Mouse (Mus musculus) liver, embryonic 14.5 days (tissue): Measurements from ENCODE around the gene Tada3. TPM values are rescaled to one million over a fixed set of nuclear protein-coding genes. Genes with fewer than 3 reads are reported as not detected.

Experiments used
- ATAC-seq: fragments of 200-750 bp; cut with Nextera tagmentation; 2 replicates; pipeline ENCODE4 v1.8.0; 2017; ENCODE audit warnings: moderate number of reproducible peaks, mild to moderate bottlenecking, moderate library complexity; ENCODE audit not compliant: insufficient read depth
- DNase-seq, 3 experiments: peaks; one replicate each; pipeline ENCODE4 v3.0.0-alpha.2; 2012 to 2013; ENCODE audit warnings: low read depth in 3 of 3, low spot score in 3 of 3
- H3K27ac ChIP-seq: fragments of 300-500 bp; sonication (generic); 2 replicates; pipeline ENCODE4 v1.5.1; 2014; ENCODE audit warnings: moderate library complexity, mild to moderate bottlenecking, control low read depth, inconsistent platforms
- H3K27me3 ChIP-seq: fragments of 300-500 bp; sonication (generic); 2 replicates; pipeline ENCODE4 v1.6.1; 2014; ENCODE audit warnings: mild to moderate bottlenecking, low read length, moderate library complexity; ENCODE audit not compliant: control insufficient read depth, insufficient read depth
- H3K36me3 ChIP-seq: fragments of 300-500 bp; sonication (generic); replicated peaks from 2 replicates; pipeline ENCODE4 v1.6.1; 2014; ENCODE audit warnings: low read depth; ENCODE audit not compliant: control insufficient read depth, insufficient read depth
- H3K4me1 ChIP-seq, 2 experiments: fragments of 200-500 bp in 1 of 2; fragments of 300-500 bp in 1 of 2; sonication (generic) in 1 of 2; replicated peaks; 2 replicates each; pipeline ENCODE4 v1.6.1; 2012 to 2014; ENCODE audit warnings: antibody characterized with exemption in 1 of 2, inconsistent platforms in 1 of 2, low read length in 1 of 2; ENCODE audit not compliant: control insufficient read depth in 2 of 2, insufficient read depth in 2 of 2
- H3K4me2 ChIP-seq: fragments of 300-500 bp; sonication (generic); 2 replicates; pipeline ENCODE4 v1.6.1; 2014; ENCODE audit warnings: low read depth, mild to moderate bottlenecking, control low read depth, moderate library complexity
- H3K4me3 ChIP-seq, 2 experiments: fragments of 200-500 bp in 1 of 2; fragments of 300-500 bp in 1 of 2; sonication (generic) in 1 of 2; 2 replicates each; pipeline ENCODE4 v1.5.1; 2012 to 2014; ENCODE audit warnings: low read depth in 2 of 2, low read length in 2 of 2, mild to moderate bottlenecking in 2 of 2, control low read depth in 1 of 2, inconsistent platforms in 1 of 2, moderate library complexity in 1 of 2; ENCODE audit not compliant: insufficient read depth in 1 of 2
- H3K9ac ChIP-seq: fragments of 300-500 bp; sonication (generic); replicated peaks from 2 replicates; pipeline ENCODE4 v1.6.1; 2014; ENCODE audit warnings: mild to moderate bottlenecking, control low read depth, moderate library complexity
- H3K9me3 ChIP-seq: fragments of 300-500 bp; sonication (generic); 2 replicates; pipeline ENCODE4 v1.6.1; 2016; ENCODE audit warnings: low read length, mixed read lengths; ENCODE audit not compliant: control insufficient read depth
- CTCF ChIP-seq: IDR thresholded peaks from 2 replicates; pipeline ENCODE4 v1.5.1; 2016; ENCODE audit warnings: antibody characterized with exemption, low read depth, control low read depth
- EP300 ChIP-seq: IDR thresholded peaks from 2 replicates; pipeline ENCODE4 v1.6.1; 2016; ENCODE audit warnings: antibody characterized with exemption, low read depth
- WGBS: fragments of 180-500 bp; shearing (Covaris S2); extraction: QIAGEN DNeasy Blood & Tissue Kit; methylation state at CpG from one replicate; pipeline ENCODE4 v1.1.7; 2014; ENCODE audit not compliant: insufficient replicate concordance; 5-methylcytosine and 5-hydroxymethylcytosine counted together
- polyA plus RNA-seq, 2 experiments: library from polyadenylated mRNA; depleted of rRNA in 1 of 2; stranded (reverse) in 1 of 2; unstranded in 1 of 2; fragments of >200 nt; fragmentation: Nextera tagmentation in 1 of 2; extraction: Ambion mirVana in 1 of 2; gene quantifications; 2 replicates each; pipeline versions ENCODE4 v1.2.1 to v1.2.3; 2012 to 2014

Gene Tada3
- polyA plus RNA-seq, 2 experiments, result 15.1 to 15.6 TPM

DNA sequence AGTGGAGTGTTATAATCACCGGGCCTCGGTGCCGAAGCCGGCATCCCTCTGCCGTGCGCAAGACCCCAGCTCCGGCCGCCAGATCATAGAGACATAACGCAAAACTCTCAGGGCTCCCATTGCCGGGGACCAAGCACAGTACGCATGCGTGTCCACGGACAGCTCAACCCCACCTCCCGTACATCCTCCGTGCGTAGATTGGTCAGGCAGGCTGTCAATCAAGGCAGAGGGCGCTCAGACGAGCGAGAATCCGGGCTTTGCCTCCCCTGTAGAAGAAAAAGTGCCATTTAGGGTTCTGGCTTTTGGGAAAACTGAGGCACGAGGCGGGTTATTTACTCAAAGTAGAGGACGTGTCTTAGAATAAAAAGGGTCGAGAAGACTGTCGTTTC lies 41.5 kb upstream of the Tada3 start, which contains the start of gene Rpusd3:
Rpusd3 (minus strand) TSS at position 142 of the 389 bp plus-strand sequence.
- H3K4me1 ChIP-seq, result peaks cover 4 to 11% of the 10 kb centered on the region in 2 experiments; a peak in 3 of 4 replicates
- peak; percentile 98 for ATAC-seq
- no peaks in the 10 kb centered on the region for H3K9me3 ChIP-seq
- no peak within 1 kb of the TSS for H3K27ac ChIP-seq
- H3K4me2 ChIP-seq, result peak within 1 kb of the TSS; percentile 93
- DNase-seq, result peak; percentile 96 to 98 (median 98)
- WGBS, result under 1% methylated on average over 25 of the region's 25 CpGs
- H3K4me3 ChIP-seq, result peak within 1 kb of the TSS; percentile 65 to 82
- H3K9ac ChIP-seq, result peak within 1 kb of the TSS; percentile 72
- H3K36me3 ChIP-seq, result no peaks in the 10 kb centered on the region
- no peaks in the 10 kb centered on the region for H3K27me3 ChIP-seq
- TF ChIP-seq CTCF (no peak), EP300 (no peak)

DNA sequence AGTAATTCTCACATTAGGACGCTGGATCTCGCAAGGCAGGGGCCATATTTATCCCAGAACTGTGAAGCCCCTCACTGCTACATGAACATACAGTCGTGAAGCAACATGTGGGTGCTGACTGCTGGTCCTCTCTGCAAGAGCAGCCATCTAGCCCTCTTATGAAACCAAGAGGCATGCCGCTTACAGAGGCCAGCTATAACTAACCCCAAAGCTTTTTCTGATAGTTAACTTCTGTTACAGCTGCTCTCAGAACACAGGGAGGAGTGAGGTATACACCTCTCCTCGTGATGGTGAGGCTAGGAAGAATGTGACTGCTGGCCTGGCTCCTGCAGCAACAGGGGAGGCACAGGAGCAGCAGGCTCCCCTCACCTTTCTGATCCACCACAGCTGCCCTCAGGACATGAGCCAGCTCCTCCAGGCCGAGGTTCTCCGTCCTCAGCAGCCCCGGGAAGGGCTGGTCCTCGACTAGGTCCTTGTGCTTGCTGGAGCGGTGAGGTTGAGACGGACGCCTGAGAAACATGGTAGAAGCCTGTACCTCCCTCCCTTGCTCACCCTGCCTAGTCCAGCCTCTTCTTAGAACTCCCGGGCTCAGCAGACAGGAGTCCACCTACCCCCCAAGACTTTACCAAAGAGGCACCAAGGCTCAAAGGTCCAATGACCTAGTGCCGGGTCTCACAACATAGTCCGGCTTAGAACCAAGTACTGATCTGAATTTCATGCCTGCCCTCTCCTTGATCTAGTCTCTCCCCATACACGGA lies 40.9 kb upstream of the Tada3 start:
- H3K27ac ChIP-seq, result no peak overlapping the region
- TF ChIP-seq CTCF (no peak), EP300 (no peak)
- H3K4me1 ChIP-seq, result peaks cover 4 to 11% of the 10 kb centered on the region in 2 experiments; a peak in 3 of 4 replicates
- no peaks in the 10 kb centered on the region for H3K36me3 ChIP-seq
- no peaks in the 10 kb centered on the region for H3K27me3 ChIP-seq
- peak; percentile 69 for ATAC-seq
- H3K9me3 ChIP-seq, result no peaks in the 10 kb centered on the region
- WGBS, result 11% methylated on average over 16 of the region's 16 CpGs
- H3K4me2 ChIP-seq, result peak overlapping the region; percentile 93
- DNase-seq, result peak in 1 of 3 experiments; percentile 16
- peak overlapping the region; percentile 72 for H3K9ac ChIP-seq
- H3K4me3 ChIP-seq, result peak overlapping the region; percentile 65 to 82

DNA sequence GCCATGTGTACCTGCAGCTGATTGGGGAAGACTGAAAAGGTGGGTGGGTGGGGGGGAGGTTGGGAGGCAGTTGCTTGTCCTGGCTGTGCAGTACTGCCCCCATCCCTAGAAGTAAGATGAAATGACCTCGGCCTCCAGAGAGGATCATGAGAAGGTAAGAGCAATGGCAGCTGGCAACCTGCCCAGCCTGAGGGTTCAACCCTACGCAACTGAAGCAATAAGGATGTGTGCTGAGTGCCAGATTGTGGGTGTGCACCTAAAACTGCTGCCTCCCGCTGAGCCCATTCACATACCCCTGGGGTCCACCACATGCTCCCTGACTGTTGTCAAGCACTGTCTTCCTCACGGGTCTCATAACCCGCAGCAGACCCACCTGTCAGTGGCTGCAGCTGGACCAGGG lies 38.7 kb upstream of the Tada3 start:
- H3K4me2 ChIP-seq, result no peak overlapping the region
- no peak overlapping the region for H3K9ac ChIP-seq
- no peaks in the 10 kb centered on the region for H3K27me3 ChIP-seq
- H3K9me3 ChIP-seq, result no peaks in the 10 kb centered on the region
- TF ChIP-seq EP300 (no peak), CTCF (no peak)
- DNase-seq (no peak), ATAC-seq (no peak)
- H3K4me3 ChIP-seq, result no peak overlapping the region
- 79% methylated on average over 5 of the region's 5 CpGs for WGBS
- peaks cover 4 to 11% of the 10 kb centered on the region in 2 experiments; a peak in 3 of 4 replicates for H3K4me1 ChIP-seq
- no peak overlapping the region for H3K27ac ChIP-seq
- H3K36me3 ChIP-seq, result no peaks in the 10 kb centered on the region

DNA sequence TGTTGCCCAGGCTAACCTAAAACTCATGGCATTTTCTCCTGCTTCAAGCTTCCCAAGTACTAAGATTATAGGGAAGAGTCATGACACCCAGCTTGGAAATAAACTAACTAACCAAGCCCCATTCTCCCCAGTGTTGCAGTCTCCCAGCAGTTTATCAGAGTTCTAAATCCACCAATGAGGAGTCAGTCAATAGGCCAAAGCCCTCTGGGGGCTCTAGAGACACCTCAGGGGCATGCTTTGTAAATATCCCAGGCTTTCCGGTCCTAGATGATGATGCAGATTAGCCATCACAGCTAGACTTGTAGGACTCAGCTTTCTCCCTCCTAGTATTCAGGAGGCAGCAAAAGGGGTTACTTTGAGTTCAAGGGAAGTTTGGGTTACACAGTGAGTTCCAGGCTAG lies 32.3 kb upstream of the Tada3 start:
- TF ChIP-seq EP300, result no peak
- no peak for TF ChIP-seq CTCF
- Histone ChIP-seq H3K27me3 (no peaks in the 10 kb centered on the region), H3K4me3 (no peak overlapping the region), H3K4me1 (no peaks in the 10 kb centered on the region), H3K9ac (no peak overlapping the region), H3K27ac (no peak overlapping the region), H3K4me2 (no peak overlapping the region), H3K36me3 (no peaks in the 10 kb centered on the region), H3K9me3 (no peaks in the 10 kb centered on the region)
- 64% methylated on average over 1 of the region's 1 CpGs for WGBS
- no peak for DNase-seq
- no peak for ATAC-seq

- H3K27ac ChIP-seq, result no peak overlapping the region
- ATAC-seq (no peak), DNase-seq (no peak)
- no peaks in the 10 kb centered on the region for H3K9me3 ChIP-seq
- H3K4me2 ChIP-seq, result no peak overlapping the region
- no peaks in the 10 kb centered on the region for H3K36me3 ChIP-seq
- peak; percentile 73 for TF ChIP-seq CTCF
- TF ChIP-seq EP300, result no peak
- H3K4me1 ChIP-seq, result no peaks in the 10 kb centered on the region
- H3K9ac ChIP-seq, result no peak overlapping the region
- no peaks in the 10 kb centered on the region for H3K27me3 ChIP-seq
- WGBS, result 65% methylated on average over 9 of the region's 9 CpGs
- H3K4me3 ChIP-seq, result no peak overlapping the region
Measured at GRCm38 (mm10) chr6:113406683-113407082, 29.0 kb upstream of the Tada3 start.
